Mouse (Mus musculus): ENCODE measurements around the gene Cenpn. TPM values are rescaled to one million over a fixed set of nuclear protein-coding genes. Genes with fewer than 3 reads are reported as not detected.

Gene Cenpn
- 10 to 100 TPM in 1 of 3 experiments, 1 to 10 TPM in 2; 3.3 to 22.4 (median 3.9) TPM for polyA plus RNA-seq (2017; shearing (Covaris generic))

DNA sequence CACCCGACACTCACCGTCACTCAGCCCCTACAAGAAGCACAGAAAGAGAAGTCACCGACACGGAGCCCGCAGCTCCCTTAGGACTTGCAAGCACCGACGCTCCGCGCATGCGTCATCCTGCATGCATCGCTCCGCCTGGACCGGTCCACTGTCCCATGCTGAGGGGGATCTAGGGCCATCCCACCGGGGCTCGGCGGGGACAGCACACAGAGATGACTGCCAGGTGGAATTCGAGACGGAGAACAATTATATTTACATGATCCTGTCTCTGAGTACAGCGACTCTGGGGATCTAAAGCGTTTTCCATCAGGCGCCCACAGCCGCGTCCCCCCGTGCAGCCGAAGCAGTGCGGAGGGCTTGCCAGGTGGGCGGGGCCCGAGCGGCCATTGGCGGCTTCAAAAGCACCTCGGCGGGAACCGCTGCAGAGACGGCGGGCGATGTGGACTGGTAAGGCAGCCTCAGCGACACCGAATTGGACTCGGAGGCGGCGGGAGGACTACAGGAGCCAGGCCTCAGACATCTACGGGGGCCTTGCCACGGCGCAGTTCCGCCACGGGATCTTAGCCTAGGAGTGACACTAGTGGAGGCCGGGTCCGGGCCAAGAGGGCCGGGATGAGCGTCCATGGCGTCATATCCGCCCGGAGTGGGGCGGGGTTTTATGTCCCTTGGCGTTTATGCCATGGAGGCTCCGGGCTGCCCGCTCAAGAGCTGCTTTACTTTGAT lies at the start of gene Cenpn, which contains the start of gene Cmc2:
Cenpn (plus strand) TSS at position 394 of the 723 bp plus-strand sequence.
Cmc2 (minus strand) TSS at position 119 of the 723 bp plus-strand sequence.
- peak; percentile 81 for ATAC-seq

GRCm38 (mm10) chr8:116872761-116873342 lies 48.7 kb upstream of the Cenpn start:
- ATAC-seq, result peak; percentile 17

DNA sequence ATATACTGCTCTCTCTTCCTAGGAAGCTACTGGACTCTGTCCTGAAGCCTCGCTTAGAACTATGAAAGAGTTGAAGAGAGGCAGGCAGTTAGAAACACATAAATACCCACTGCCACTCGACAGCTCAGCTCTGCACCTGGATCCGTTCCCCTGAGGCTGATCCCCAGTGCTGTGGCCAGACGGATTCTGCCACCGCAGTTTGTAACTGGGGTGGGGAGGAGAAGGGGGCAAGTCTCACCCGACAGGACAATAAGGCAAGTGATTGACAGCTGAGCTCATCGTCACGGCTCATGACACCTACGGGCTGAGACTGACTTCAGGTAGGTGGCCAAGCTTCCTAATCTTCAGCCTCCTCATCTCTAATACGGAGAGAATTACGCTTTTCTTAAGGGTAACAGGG lies 47.9 kb upstream of the Cenpn start:
- ATAC-seq, result no peak

DNA sequence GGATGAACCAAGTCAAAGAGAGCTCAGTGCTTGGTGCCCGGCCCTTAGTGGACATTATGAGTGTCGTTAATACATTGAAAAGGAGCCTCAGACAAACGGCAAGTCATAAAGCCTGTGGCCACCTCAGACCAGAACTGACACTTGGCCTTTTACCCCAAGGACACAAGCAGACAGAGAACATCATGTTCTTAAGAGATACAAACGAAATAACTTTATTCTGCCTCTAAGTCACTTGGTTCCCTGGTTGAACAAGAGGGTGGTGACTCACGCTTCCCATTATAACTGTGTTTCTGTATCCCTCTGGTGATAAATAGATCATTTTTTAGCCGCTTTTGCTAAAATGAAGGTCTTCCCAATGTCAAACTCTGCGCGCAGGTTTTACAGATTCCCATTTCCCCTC lies 47.5 kb upstream of the Cenpn start:
- ATAC-seq, result no peak

DNA sequence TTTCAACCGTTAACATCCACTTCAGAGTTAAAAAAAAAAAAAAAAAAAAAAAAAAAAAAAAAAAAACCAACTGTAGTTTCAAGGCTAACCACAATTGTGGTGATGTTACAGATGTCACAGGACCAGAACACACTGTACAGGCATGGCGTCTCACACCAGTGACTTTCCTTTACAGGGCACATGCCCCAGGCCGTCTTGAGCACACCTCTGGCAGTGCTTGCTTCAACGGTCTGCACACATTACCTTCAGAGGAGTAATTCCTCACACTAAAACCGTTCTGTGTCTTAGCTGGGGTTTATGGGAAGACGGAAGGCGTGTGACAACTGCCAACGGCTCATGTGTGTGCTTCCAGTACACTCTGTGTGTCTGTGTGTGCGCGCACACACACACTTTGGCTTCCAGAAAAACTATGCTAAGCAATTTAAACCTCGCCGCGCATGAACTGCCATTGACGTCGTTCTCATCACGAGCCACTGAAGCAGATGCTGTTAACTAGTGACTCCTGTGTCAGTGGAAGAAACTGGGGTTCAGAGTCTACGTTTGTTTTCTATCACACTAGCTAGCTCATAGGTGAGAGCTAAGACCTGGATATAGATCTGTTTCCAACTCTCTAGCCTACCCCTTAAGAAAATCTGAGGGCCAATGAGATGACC lies 45.6 kb upstream of the Cenpn start:
- ATAC-seq, result no peak

GRCm38 (mm10) chr8:116881396-116881795 lies 40.1 kb upstream of the Cenpn start:
- no peak for ATAC-seq

GRCm38 (mm10) chr8:116887813-116888212 lies 33.7 kb upstream of the Cenpn start:
- ATAC-seq, result no peak

GRCm38 (mm10) chr8:116891446-116891845 lies 30.1 kb upstream of the Cenpn start:
- ATAC-seq, result no peak

DNA sequence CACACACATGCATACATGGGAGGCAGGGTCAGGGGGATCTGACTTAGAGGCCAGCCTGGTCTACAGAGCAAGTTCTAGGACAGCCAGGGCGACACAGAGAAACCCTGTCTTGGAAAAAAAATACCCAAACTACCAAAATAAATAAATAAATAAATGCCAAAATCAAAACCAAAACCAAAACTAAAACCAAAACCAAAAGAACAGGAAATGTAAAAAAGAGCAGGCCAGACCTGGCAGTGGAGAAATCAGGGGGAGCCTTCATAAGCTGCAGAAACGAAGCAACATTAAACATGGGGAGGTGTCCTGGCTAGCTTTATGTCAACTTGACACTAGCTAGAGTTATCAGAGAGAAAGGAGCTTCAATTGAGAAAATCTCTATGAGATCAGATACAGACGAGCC lies 29.4 kb upstream of the Cenpn start:
- peak; percentile 84 for ATAC-seq

DNA sequence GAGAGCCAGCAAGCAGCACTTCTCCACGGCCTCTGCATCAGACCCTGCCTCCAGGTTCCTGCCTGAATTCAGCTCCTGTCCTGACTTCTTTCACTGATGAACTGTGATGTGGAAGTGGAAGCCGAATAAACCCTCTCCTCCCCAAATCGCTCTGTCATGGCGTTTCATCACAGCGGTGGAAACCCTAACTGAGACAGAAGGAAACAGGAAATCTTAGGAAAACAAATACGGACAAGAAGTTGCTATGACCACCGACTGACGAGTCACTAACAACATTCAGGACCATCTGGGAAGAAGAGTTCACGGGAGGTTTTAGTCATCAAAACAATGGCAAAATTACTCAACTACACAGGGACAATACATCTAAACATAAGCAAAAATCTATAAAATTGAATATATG lies 28.9 kb upstream of the Cenpn start:
- ATAC-seq, result no peak

DNA sequence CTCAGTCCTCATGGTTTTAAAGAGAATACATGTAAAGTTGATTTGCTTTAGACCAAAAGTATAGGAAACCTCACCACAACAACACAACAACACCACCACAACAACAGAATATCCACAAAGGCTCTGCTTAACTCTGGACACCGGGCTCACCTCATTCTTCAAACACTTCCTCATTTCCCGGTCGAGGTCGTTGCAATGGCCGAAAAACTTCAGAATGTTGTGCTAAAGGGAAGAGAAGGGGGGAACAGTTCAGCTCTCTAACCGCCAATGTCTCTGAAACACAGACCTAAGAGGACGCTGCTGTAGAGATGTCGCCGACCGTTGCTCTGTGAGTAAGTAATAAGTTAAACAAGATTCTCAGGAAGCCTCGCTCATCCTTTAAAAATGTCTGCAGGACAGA lies 27.6 kb upstream of the Cenpn start:
- ATAC-seq, result no peak

GRCm38 (mm10) chr8:116895521-116895920 lies 26.0 kb upstream of the Cenpn start:
- no peak for ATAC-seq

- ATAC-seq, result no peak
Observed at GRCm38 (mm10) chr8:116904736-116905135, 16.8 kb upstream of the Cenpn start.

- peak; percentile 35 for ATAC-seq
Observed at GRCm38 (mm10) chr8:116905252-116905651, 16.3 kb upstream of the Cenpn start.

DNA sequence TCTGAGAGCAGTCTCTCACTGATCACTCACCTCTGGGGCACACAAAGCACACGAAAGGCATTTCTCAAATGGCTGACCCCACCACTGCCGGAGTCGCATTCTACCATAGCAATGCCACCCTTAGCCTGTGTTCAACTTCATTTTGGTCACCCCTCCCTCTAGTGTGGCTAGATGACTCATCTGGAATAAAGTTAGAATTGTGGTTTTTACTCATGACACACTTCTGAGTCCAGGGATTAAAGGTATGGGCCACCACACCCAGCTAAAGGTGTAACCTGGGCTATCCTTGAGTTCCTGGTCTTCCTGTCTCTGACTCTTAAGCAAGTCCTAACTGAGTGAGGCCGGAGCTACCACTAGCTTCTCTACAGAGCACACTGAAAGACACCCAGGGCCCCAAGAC lies 15.7 kb upstream of the Cenpn start:
- no peak for ATAC-seq

- peak; percentile 31 for ATAC-seq
Observed at GRCm38 (mm10) chr8:116921005-116921336, 559 bp upstream of the Cenpn start.

DNA sequence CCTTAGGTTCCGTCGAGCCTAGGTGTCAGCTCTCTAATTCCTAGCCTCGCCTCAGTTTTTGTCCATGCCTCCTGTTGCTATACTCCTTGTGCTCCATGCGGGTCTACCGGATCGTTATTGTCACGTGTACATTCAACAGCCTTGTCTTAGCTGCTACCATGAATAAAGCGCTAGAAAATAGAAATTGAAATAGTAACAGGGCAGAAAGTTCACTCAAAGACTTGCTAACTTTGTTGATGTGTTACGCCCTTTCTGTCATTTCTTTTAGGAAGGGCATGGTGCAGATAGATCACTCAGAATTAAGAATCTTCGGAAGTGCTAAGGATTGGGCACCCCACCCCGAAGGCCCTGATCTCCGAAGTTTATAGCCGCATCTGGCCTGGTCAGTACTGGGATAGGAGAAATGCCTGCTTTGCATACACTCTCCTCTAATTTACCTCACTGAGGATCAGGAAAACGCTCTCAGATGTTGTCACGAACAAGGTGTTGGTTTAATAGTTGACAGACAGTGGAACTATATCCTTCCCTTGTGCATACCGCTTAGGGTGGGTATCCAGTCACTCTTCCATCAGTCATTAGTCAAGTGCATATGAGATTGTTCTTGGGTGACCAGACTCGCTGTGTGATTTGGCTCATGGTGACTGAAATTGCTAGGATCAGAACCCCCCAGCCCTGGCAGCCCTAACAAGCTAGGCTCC lies 679 bp downstream of the Cenpn start:
- peak; percentile 22 for ATAC-seq

DNA sequence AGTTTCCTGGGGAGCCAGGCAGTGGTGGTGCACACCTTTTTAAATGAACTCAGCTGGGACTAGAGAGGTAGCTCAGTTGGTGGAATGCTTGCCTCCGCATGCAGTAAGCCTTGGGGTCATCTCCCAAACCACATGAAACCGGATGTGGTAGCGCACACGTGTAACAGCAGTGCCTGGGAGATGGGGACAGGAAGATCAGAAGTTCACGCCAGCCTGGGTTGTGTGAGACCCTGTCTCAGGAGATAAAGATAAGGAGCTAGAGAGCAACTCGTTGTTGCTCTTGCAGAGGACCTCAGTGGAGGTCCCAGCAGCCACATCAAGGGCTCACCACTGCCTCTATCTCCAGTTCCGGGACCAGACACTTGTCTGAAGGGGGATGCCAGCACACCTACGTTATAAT lies 2.0 kb downstream of the Cenpn start:
- ATAC-seq, result peak; percentile 19

DNA sequence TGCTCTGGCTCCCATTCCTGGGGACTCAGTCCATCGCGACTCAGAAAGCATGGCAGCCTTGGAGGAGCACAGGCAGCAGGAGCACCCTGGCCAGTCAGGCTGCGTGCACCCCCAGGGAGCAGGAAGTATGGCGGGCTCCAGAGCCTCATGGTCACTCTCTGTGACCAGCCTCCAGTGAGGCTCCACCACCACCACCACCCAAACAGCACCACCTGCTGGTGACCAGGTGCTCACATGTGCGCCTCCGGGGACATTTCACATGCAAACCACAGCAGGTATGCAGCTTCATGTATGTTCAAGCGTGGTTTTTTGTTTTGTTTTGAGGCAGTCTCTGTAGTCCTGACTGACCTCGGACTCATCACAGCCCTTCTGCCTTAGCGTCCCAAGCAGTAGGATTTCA lies 6.3 kb downstream of the Cenpn start:
- no peak for ATAC-seq

- ATAC-seq, result no peak
Observed at GRCm38 (mm10) chr8:116928588-116928987, 7.1 kb downstream of the Cenpn start.

DNA sequence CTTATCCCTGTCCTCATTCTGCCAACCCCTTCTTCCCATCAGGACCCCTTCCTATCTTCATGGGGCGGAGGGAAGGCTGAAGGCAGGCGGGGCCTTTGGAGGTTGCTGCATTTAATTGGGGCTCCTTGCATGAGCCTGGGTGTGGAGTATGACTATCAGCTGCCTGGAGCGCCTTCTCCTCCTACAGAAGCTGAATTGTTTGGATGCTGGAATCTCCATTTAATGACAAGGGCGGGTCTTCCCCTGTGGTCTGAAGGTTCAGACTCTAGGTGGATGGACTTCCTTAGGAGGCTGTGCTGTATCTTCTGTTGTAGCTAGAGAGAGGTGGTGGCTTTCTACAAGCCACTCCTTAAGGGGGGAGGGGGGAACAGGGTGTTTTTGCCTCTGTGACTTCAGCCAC lies 13.4 kb downstream of the Cenpn start:
- no peak for ATAC-seq

- no peak for ATAC-seq
Observed at GRCm38 (mm10) chr8:116935506-116935905, 14.0 kb downstream of the Cenpn start.

DNA sequence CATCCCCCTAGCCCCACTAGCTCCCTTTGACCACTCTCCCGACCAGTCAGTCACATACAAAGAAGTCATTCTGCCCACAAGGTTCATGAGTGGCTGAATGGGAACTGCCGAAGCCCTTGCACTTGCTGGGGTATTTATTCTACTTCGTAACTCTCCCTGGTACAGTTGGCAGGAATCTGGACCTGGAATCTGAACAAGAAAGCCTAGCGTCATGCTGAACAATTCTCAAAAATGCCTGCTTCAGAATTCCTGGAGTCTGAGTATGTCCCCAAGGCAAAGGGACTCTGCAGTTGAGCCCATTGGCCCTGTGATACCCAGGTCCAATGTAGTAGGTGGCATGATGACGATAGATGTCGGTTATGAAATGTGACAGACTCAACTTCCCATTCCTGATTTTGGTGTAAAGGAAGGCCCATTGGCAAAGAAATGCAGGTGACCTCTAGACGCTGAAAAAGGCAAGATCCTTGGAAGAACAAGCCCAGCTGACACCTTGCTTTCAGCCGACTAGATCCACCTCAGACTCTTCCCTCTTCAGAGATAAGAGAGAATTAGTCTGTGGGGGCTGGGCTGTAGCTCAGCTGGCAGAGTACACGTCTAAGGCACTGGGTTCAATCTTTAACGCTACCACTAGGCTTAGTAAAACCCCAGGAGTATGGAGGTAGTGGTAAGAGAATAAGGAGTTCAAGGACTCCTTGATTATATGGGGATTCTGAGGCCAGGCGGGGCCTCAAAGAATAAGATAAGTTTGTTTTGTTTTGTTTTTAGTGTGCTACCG lies 20.9 kb downstream of the Cenpn start:
- no peak for ATAC-seq

Data from inflammation-experienced regulatory T-cells, adult 6 months (primary cell).